Mouse (Mus musculus) small intestine, adult 2 months (tissue): ENCODE measurements at regions not wholly inside any gene's neighbourhood (a gene's known extent, or its start where the extent isn't known, plus 50 kb on each side); places are given as distances from the start of the nearest gene placed in this dataset.

Experiments used
- H3K27ac ChIP-seq: fragments of 200-500 bp; 2 replicates; pipeline ENCODE4 v1.5.1; 2012; ENCODE audit warnings: low read depth, low read length, control low read depth, inconsistent platforms; ENCODE audit not compliant: insufficient read depth
- H3K27me3 ChIP-seq: fragments of 200-500 bp; 2 replicates; pipeline ENCODE4 v1.6.1; 2012; ENCODE audit warnings: mild to moderate bottlenecking, moderate library complexity, low read length, inconsistent platforms; ENCODE audit not compliant: control insufficient read depth, insufficient read depth
- H3K36me3 ChIP-seq: fragments of 200-500 bp; 2 replicates; pipeline ENCODE4 v1.6.1; 2012; ENCODE audit warnings: mild to moderate bottlenecking, low read length, control low read depth, inconsistent platforms; ENCODE audit not compliant: control insufficient read depth, insufficient read depth
- H3K4me1 ChIP-seq: fragments of 200-500 bp; 2 replicates; pipeline ENCODE4 v1.6.1; 2012; ENCODE audit warnings: low read length, inconsistent platforms, mixed read lengths; ENCODE audit not compliant: control insufficient read depth, insufficient read depth, insufficient read length
- H3K4me3 ChIP-seq: fragments of 200-500 bp; 2 replicates; pipeline ENCODE4 v1.5.1; 2012; ENCODE audit warnings: low read depth, mild to moderate bottlenecking, control low read depth, inconsistent platforms, low read length, moderate library complexity
- CTCF ChIP-seq: fragments of 200-500 bp; IDR thresholded peaks from 2 replicates; pipeline ENCODE4 v1.5.1; 2012; ENCODE audit warnings: low read depth, mild to moderate bottlenecking, control low read depth, inconsistent platforms, low read length, moderate library complexity, mixed read lengths; ENCODE audit not compliant: insufficient replicate concordance, insufficient read length; ENCODE audit errors: extremely low read depth
- POLR2A ChIP-seq: fragments of 200-500 bp; IDR thresholded peaks from 2 replicates; pipeline ENCODE4 v1.6.1; 2012; ENCODE audit warnings: low read depth, mild to moderate bottlenecking, control low read depth, inconsistent platforms, low read length, moderate library complexity
- WGBS: fragments of 180-500 bp; shearing (Covaris S2); methylation state at CpG from one replicate; pipeline ENCODE4 v1.1.7; 2018; 5-methylcytosine and 5-hydroxymethylcytosine counted together

- 67% methylated on average over 2 of the region's 2 CpGs for WGBS
- TF ChIP-seq CTCF (no peak), POLR2A (no peak)
- H3K36me3 ChIP-seq = no peaks in the 10 kb centered on the region
- H3K4me3 ChIP-seq = no peak overlapping the region
- H3K27me3 ChIP-seq = no peaks in the 10 kb centered on the region
- no peaks in the 10 kb centered on the region for H3K4me1 ChIP-seq
- H3K27ac ChIP-seq = no peak overlapping the region
These were observed 443.9 kb downstream of the Mat2b start for GRCm38 (mm10) chr11:40251131-40251530.

- TF ChIP-seq POLR2A (no peak), CTCF (no peak)
- H3K27ac ChIP-seq = no peak overlapping the region
- 60% methylated on average over 8 of the region's 8 CpGs for WGBS
- H3K36me3 ChIP-seq = no peaks in the 10 kb centered on the region
- no peaks in the 10 kb centered on the region for H3K27me3 ChIP-seq
- H3K4me3 ChIP-seq = no peak overlapping the region
- H3K4me1 ChIP-seq = no peaks in the 10 kb centered on the region
These were observed 478.6 kb downstream of the Mat2b start for GRCm38 (mm10) chr11:40216391-40216790.
